Mouse (Mus musculus): Measurements from ENCODE around the gene Atxn3. TPM values are rescaled to one million over a fixed set of nuclear protein-coding genes. Genes with fewer than 3 reads are reported as not detected.
A peak's percentile ranks its signal among the peaks of the same experiment; 100 is the strongest.

Gene Atxn3
- polyA plus RNA-seq, 1 experiment, result 10.6 TPM

DNA sequence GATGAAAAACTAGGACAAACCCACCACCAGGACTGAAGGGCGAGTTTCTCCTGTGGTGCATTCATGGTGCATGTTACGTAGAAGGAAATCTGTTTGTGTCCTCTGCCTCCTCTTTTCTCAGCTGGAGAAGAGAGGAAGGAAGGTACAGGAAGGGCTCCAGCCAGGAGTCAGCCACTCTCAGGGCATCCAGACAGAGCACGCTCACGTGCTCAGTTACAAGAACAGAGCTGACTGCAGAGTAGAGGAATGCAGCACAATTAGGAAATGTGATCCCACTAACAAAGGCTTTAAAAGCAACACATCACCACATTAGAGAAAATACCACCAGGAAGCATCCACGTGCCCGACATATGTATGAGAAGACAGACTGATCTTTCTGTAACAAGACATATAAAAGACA, 35.7 kb downstream of the Atxn3 start:
- Histone ChIP-seq H3K4me1 (ENCODE audit: control insufficient read depth, insufficient read depth, insufficient read length, low read length) (no peaks in the 10 kb centered on the region), H3K4me3 (ENCODE audit: insufficient read depth, low read depth, low read length) (no peak overlapping the region), H3K27ac (replicated peaks; ENCODE audit: low read depth, low read length) (no peak overlapping the region)

DNA sequence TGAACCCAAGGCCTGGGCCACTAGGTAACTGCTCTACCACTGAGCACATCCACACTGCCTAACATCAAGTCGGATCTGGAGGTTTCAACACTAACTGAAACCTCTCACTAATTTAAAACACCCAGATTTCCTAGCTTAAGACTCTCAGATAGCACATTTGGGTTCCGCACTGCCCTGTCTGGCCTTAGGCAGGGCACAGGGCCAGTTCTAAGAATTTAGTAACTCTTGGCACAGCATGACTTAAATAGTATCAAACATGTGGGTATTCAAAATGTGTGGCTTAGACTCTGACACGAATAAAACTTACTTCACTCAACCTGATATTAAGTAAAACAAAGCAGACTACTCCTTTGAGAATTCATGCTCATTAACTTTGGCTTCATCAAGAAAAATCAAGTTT, 38.2 kb downstream of the Atxn3 start:
- Histone ChIP-seq H3K4me1 (ENCODE audit: control insufficient read depth, insufficient read depth, insufficient read length, low read length) (no peaks in the 10 kb centered on the region), H3K4me3 (ENCODE audit: insufficient read depth, low read depth, low read length) (no peak overlapping the region), H3K27ac (replicated peaks; ENCODE audit: low read depth, low read length) (no peak overlapping the region)

DNA sequence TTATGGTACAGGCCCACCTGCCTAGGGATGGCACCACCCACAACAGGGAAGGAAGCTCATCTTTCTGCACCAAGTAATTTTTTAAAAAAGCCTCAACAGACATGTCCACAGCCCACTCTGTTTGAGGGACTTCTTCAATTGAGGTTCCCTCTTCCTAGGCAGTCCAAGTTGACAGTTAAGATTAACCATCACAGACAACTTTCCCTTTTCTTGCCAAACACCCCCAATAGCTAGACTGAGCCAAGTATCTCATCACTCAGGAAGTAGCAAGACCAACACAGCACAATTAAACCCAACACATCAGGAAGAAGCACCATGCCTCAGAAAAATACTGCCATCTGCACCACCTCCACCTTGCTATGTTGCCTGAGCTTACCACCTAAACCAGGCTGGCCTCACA, 40.9 kb downstream of the Atxn3 start:
- no peaks in the 10 kb centered on the region for H3K4me1 ChIP-seq (ENCODE audit: control insufficient read depth, insufficient read depth, insufficient read length, low read length)
- no peak overlapping the region for H3K27ac ChIP-seq (replicated peaks; ENCODE audit: low read depth, low read length)
- H3K4me3 ChIP-seq (ENCODE audit: insufficient read depth, low read depth, low read length), result no peak overlapping the region

DNA sequence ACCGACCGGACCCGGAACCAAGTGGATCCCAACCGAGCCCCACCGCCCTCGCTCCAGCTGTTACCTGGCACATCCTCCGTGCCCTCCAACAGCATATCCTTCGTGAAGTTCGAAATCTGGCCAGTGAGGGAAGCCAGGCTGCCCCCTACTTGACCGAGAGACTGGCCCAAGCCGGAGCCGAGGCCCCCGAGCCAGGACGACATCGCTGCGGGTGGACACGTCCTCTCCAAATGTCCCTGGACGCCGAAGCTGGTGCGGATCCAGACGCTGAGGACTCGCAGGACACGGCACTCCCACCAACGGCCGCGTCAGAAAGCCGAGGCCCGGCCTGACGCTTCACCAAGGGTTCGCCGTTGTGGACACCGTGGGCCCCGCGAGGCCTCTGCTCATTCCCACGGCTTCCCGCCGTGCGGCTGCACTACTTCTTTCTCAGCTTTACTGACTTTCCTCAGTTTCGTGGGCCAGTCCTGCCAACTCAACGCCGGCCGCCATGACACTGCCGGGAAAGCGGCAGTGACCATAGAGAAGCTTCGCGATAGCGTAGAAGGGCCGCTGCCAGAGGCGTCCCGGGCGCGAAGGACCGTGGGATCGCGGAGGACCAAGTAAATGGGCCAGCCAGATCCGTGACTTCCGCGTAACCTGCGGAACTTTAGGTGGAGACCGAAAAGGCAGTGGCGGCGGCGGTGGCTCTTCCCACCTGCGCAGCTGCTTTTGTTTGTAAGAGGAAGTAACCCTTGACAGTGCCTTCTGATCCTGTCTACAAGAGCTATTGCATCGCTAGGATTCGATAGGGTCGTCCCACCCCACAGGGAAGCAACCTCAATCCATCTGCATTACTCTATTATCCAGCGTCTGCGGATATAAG, 45.2 kb downstream of the Atxn3 start, which contains the start of gene Trip11:
Gene Trip11 (minus strand): TSS at position 642 of the 865 bp plus-strand sequence.
- H3K4me1 ChIP-seq (ENCODE audit: control insufficient read depth, insufficient read depth, insufficient read length, low read length), result peaks cover 5% of the 10 kb centered on the region; the same call in 1 of the 2 replicates
- H3K27ac ChIP-seq (replicated peaks; ENCODE audit: low read depth, low read length), result peak within 1 kb of the TSS; percentile 84
- H3K4me3 ChIP-seq (ENCODE audit: insufficient read depth, low read depth, low read length), result peak within 1 kb of the TSS; percentile 72

DNA sequence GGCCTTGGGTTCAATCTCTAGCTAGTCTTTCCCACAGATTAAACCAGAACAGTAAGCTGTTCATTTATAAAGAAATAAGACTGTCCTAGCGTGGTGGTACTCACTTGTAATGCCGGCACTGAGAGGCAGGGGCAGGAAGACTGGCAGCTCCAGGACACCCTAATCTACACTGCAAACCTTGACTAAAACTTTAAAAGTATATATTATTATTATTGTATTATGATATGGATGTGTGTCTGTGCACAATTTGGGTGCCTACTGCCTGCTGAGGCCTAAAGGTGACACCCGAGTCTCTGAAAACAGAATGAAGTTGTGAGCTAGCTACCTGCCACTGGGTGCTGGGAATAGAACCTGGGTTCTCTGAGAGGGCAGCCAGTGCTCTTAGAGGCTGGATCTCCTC, 46.7 kb downstream of the Atxn3 start:
- Histone ChIP-seq H3K27ac (replicated peaks; ENCODE audit: low read depth, low read length) (no peak overlapping the region), H3K4me3 (ENCODE audit: insufficient read depth, low read depth, low read length) (0 out of 2 replicates have a peak overlapping the region, but pooled peaks have one; percentile 41), H3K4me1 (ENCODE audit: control insufficient read depth, insufficient read depth, insufficient read length, low read length) (peaks cover 5% of the 10 kb centered on the region; the same call in 1 of the 2 replicates)

DNA sequence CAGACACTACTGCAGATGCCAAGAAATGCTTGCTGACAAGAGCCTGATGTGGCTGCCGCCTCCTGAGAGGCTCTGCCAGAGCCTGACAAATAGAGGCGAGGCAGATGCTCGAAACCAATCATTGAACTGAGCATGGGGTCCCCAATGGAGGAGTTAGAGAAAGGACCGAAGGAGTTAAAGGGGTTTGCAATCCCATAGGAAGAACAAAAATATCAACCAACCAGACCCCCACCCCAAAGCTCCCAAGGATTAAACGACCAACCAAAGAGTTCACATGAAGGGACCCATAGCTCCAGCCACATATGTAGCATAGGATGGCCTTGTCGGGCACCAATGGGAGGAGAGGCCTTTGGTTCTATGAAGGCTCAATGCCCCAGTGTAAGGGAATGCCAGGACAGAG, 47.7 kb downstream of the Atxn3 start:
- H3K27ac ChIP-seq (replicated peaks; ENCODE audit: low read depth, low read length), result no peak overlapping the region
- H3K4me3 ChIP-seq (ENCODE audit: insufficient read depth, low read depth, low read length), result no peak overlapping the region
- peaks cover 5% of the 10 kb centered on the region; the same call in 1 of the 2 replicates for H3K4me1 ChIP-seq (ENCODE audit: control insufficient read depth, insufficient read depth, insufficient read length, low read length)

DNA sequence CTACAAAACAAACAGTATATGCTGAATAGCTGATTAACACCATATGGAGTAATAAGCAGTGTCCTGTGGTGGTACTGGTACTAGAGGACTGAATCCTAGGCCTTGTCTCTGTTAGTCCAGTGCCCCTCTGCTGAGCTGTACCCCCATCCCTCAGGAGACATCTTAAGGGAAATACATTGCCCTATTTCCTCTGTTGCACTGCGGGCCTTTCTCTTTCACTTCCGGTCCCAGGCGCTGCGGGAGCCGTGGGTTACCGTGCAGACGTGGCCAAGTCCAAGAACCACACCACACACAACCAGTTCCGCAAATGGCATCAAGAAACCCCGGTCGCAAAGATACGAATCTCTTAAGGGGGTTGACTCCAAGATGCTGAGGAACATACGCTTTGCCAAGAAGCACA, 52.2 kb downstream of the Atxn3 start:
- Histone ChIP-seq H3K4me3 (ENCODE audit: insufficient read depth, low read depth, low read length) (no peak overlapping the region), H3K27ac (replicated peaks; ENCODE audit: low read depth, low read length) (no peak overlapping the region), H3K4me1 (ENCODE audit: control insufficient read depth, insufficient read depth, insufficient read length, low read length) (no peaks in the 10 kb centered on the region)

DNA sequence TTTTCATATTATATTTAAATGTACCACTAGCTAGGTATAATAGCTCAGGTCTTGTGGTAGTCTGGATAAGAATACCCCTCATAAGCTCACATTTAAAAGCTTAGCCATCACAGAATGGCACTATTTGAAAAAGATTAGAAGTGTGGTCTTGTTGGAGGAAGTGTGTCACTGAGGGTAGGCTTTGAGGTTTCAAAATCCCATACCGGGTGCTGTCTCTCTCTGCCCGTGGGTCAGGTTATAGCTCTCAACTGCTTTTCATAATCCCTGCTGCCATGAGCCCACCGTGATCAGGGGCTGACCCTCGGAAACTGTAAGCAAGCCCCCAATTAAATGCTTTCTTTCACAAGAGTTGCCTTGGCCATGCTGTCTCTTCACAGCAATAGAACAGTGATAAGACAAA, 53.1 kb downstream of the Atxn3 start:
- no peak overlapping the region for H3K4me3 ChIP-seq (ENCODE audit: insufficient read depth, low read depth, low read length)
- H3K27ac ChIP-seq (replicated peaks; ENCODE audit: low read depth, low read length), result no peak overlapping the region
- no peaks in the 10 kb centered on the region for H3K4me1 ChIP-seq (ENCODE audit: control insufficient read depth, insufficient read depth, insufficient read length, low read length)

DNA sequence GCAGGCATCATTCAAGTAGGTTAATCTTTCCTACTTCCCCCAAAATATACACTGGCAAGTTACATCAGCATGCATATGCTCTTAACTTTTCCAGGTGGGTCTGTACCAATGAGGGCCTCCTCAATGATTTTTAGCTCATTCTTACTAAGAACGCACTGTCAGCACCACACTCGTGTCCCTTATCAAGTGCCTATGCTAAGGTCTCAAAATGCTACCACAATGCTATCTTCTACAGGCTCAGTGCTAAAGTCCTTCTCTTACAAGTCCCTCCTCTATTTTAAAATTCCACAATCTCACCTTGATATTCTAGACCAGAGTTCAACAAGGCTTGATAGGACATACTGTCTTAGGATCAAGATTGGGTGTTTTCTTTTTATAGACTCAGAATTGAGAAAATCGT, 53.9 kb downstream of the Atxn3 start:
- H3K27ac ChIP-seq (replicated peaks; ENCODE audit: low read depth, low read length), result no peak overlapping the region
- no peak overlapping the region for H3K4me3 ChIP-seq (ENCODE audit: insufficient read depth, low read depth, low read length)
- H3K4me1 ChIP-seq (ENCODE audit: control insufficient read depth, insufficient read depth, insufficient read length, low read length), result no peaks in the 10 kb centered on the region

DNA sequence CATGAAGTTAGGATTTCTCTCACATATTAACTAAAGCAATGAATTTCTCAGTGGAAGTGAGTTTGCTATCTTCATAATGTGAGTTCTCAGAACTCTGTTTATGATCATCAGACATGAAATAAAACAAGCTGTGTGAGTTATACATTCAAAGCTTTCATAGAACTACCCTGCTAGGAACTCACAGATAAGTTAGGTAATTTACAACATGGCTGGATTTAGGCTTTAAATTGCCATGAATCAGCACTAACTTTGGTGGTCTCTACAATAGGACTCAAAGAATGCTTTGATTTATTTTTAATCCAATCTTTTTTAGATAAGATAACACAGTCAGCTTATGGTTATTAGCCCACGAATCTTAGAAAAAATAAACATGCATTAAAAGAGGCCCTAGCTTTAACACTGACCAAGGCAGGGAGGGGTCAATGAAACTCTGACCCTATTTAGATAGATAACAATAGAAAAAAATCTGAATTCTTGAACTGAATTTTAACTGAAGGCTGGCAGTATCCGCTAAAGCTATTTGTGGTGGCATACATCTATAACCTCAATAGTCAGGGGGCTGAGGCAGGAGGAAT, 58.3 kb downstream of the Atxn3 start:
- Histone ChIP-seq H3K27ac (replicated peaks; ENCODE audit: low read depth, low read length) (no peak overlapping the region), H3K4me1 (ENCODE audit: control insufficient read depth, insufficient read depth, insufficient read length, low read length) (no peaks in the 10 kb centered on the region), H3K4me3 (ENCODE audit: insufficient read depth, low read depth, low read length) (no peak overlapping the region)

DNA sequence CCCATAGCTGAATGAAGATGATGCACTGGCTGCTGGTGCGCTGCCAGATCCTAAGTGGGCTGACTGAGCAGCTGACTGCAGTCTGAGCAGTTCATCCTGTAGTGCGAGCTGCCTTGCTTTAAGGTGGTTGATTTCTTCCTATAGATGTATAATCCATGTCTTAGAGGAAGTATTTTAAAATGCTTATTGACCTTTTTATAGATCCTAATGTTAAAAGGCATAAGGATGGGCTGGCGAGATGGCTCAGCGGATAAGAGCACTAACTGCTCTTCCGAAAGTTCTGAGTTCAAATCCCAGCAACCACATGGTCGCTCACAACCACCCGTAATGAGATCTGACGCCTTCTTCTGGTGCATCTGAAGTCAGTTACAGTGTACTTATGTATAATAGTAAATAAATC, 59.1 kb downstream of the Atxn3 start:
- Histone ChIP-seq H3K4me3 (ENCODE audit: insufficient read depth, low read depth, low read length) (no peak overlapping the region), H3K4me1 (ENCODE audit: control insufficient read depth, insufficient read depth, insufficient read length, low read length) (no peaks in the 10 kb centered on the region), H3K27ac (replicated peaks; ENCODE audit: low read depth, low read length) (no peak overlapping the region)

DNA sequence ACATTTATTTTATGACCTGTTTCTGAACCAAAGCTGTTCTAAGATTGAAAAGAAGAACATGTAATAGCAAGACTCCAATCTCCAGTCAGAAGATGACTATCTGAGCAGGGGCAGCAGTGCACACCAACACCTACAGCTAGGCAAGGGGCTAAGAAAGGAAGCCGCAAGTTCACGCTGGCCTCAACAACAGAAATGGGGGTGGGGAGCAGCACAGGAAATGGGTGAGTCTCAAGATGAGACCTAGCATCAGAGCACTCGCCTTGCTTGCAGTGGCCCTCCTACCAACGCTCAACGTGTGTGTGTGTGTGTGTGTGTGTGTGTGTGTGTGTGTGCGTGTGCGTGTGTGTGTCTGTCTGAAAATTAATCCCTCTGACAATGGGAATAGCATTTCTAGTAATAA, 60.9 kb downstream of the Atxn3 start:
- H3K4me3 ChIP-seq (ENCODE audit: insufficient read depth, low read depth, low read length), result no peak overlapping the region
- H3K27ac ChIP-seq (replicated peaks; ENCODE audit: low read depth, low read length), result no peak overlapping the region
- no peaks in the 10 kb centered on the region for H3K4me1 ChIP-seq (ENCODE audit: control insufficient read depth, insufficient read depth, insufficient read length, low read length)

DNA sequence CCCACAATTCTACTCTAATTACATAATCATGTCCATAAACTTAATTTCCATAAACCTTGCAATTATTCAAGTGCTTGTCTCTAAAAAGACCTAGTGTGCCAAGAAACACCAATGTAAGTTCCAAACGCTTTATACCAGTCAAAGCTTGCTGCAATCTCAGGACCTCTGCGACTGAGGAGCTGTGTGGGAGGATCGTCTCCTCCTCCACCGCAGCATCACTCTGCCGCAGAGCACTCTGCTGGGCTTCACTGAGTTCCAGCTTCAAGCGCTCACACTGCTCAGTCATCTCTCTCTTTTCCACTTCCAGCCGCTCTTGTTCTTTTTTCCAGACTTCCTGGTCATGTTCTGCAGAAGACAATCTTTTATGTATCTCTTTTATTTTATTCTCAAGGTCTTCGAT, 64.8 kb downstream of the Atxn3 start:
- no peak overlapping the region for H3K4me3 ChIP-seq (ENCODE audit: insufficient read depth, low read depth, low read length)
- no peaks in the 10 kb centered on the region for H3K4me1 ChIP-seq (ENCODE audit: control insufficient read depth, insufficient read depth, insufficient read length, low read length)
- no peak overlapping the region for H3K27ac ChIP-seq (replicated peaks; ENCODE audit: low read depth, low read length)

DNA sequence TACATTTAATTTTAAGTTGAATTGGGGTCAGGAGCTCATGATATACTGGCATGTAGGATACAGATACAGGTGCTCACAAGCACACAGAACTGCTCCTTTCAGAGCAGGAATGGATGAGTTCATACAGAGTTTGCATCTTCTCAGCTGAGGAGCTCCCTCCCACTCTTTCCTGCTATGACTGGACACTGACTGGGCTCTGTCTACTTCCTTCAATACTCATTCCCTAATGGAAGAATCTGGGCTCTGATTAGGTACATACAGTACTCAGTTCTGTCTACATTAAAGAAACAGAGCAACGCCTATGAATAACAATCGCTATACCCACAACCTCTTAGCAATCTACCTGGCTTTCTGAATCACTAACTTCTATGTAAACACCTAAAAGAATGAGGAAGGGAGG, 65.2 kb downstream of the Atxn3 start:
- H3K4me3 ChIP-seq (ENCODE audit: insufficient read depth, low read depth, low read length), result no peak overlapping the region
- H3K4me1 ChIP-seq (ENCODE audit: control insufficient read depth, insufficient read depth, insufficient read length, low read length), result no peaks in the 10 kb centered on the region
- no peak overlapping the region for H3K27ac ChIP-seq (replicated peaks; ENCODE audit: low read depth, low read length)

DNA sequence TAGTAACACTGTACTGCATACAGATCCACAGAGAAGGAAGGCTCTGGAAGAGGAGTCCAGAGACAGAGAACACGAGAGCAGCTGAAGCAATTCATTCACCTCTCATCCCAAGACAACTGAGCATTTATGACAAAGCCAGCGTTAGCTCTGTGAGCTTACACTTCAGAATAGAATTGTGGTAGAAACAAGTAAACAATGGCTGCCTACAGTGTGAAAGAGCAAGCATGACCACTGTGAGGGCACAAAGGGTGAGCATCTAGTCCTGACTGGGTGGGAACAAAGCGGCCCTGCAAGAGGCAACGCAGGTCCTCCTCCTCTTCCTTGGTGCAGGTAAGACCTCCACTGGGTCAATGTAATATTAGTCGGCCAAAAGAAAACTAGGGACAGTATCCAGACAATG, 67.0 kb downstream of the Atxn3 start:
- Histone ChIP-seq H3K4me1 (ENCODE audit: control insufficient read depth, insufficient read depth, insufficient read length, low read length) (no peaks in the 10 kb centered on the region), H3K27ac (replicated peaks; ENCODE audit: low read depth, low read length) (no peak overlapping the region), H3K4me3 (ENCODE audit: insufficient read depth, low read depth, low read length) (no peak overlapping the region)

DNA sequence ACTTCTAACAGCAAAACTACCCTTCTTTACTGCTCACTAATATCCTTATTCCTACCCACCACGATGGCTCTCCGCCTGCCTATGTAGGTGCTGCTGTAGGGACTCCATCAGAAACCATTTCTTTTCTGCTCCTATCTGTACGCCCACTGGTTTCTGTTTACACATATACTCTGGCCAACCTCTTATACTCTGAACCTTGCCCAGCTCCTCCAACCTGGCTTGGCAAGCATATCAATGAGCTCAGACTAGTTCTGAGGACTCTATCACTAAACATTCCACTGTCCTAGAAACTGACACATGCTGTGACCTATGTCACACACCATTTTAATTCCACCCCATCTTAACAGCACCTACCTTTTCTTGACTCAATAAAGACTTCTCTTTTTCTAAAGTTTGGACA, 68.7 kb downstream of the Atxn3 start:
- no peak overlapping the region for H3K4me3 ChIP-seq (ENCODE audit: insufficient read depth, low read depth, low read length)
- H3K27ac ChIP-seq (replicated peaks; ENCODE audit: low read depth, low read length), result no peak overlapping the region

More for the DNA sequence above, 68.7 kb downstream of the Atxn3 start:
- H3K4me1 ChIP-seq (ENCODE audit: control insufficient read depth, insufficient read depth, insufficient read length, low read length), result no peaks in the 10 kb centered on the region
